Mouse (Mus musculus) hematopoietic multipotent progenitor cell, adult 10-12 weeks (in vitro differentiated cells): Measurements from ENCODE around the gene Muc3a. TPM values are rescaled to one million over a fixed set of nuclear protein-coding genes. Genes with fewer than 3 reads are reported as not detected.

Experiments
- polyA plus RNA-seq: library from polyadenylated mRNA; stranded (reverse); fragments of >175 nt; gene quantifications from 2 replicates; pipeline ENCODE4 v1.2.3, GENCODE M21; 2012; ENCODE audit warnings: low replicate concordance

The Muc3a gene
- polyA plus RNA-seq: 0.75 and 1.0 TPM in 2 replicates

GRCm38 (mm10) chr5:137212289-137212688 is at the start of gene Muc3a:
Gene Muc3a, minus strand, starts transcription at chr5:137212389.

Other genes with a start within 250 kb of the Muc3a start
- 0.33 and 0.47 TPM in 2 replicates for gene Cldn15, start 245.8 kb downstream of the Muc3a start, polyA plus RNA-seq
- 45.6 and 123 TPM in 2 replicates for gene Plod3, start 225.4 kb downstream of the Muc3a start, polyA plus RNA-seq
- 92.1 and 134 TPM in 2 replicates for gene Znhit1, start 224.4 kb downstream of the Muc3a start, polyA plus RNA-seq
- not detected in 2 replicates for gene Vgf, start 186.0 kb downstream of the Muc3a start, polyA plus RNA-seq
- gene Ap1s1, start 166.3 kb downstream of the Muc3a start, polyA plus RNA-seq: 43.9 and 74.6 TPM in 2 replicates
- gene Serpine1, start 140.1 kb downstream of the Muc3a start, polyA plus RNA-seq: not detected in 2 replicates
- gene Trim56, start 96.2 kb downstream of the Muc3a start, polyA plus RNA-seq: 24.2 and 63.5 TPM in 2 replicates
- gene Muc3, start 63.1 kb downstream of the Muc3a start, polyA plus RNA-seq: not detected in 2 replicates
- gene Ache, start 75.1 kb upstream of the Muc3a start, polyA plus RNA-seq: 3.0 and 24.8 TPM in 2 replicates
- gene Ufsp1, start 82.2 kb upstream of the Muc3a start, polyA plus RNA-seq: 3.3 and 10.5 TPM in 2 replicates
- gene Srrt, start 95.3 kb upstream of the Muc3a start, polyA plus RNA-seq: 292 and 329 TPM in 2 replicates
- 8.5 and 16.7 TPM in 2 replicates for gene Trip6, start 102.0 kb upstream of the Muc3a start, polyA plus RNA-seq
- 19.9 and 21.4 TPM in 2 replicates for gene Slc12a9, start 121.2 kb upstream of the Muc3a start, polyA plus RNA-seq
- gene Ephb4, start 137.7 kb upstream of the Muc3a start, polyA plus RNA-seq: 0.77 and 1.5 TPM in 2 replicates